Mouse (Mus musculus) MN1 (cell line): Measurements from ENCODE around the gene Drd1.
A peak's percentile ranks its signal among the peaks of the same experiment; 100 is the strongest.

ENCODE experiments used
- DNase-seq: peaks from one replicate; pipeline ENCODE4 v3.0.0-alpha.2; 2016; ENCODE audit warnings: low spot score

Gene Drd1

DNA sequence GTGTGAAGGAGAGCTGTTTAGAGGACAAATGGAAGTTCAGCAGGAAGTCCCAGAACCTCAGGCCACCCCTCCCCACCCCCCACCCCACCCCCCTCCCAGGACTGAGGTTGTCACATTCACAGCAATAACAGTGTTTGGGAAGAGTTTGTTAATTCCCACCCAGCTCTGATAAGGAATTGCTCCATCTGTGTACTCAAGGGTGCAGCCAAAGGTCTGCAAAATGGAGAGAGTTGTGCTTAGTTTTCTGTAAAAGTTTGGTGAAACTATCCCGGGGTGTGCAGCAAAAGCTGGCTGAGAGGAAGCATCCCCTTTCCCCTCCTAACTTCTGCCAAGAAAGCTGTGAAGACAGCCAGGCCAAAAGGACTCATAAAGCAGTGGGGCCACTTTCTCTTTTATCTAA lies 17.6 kb upstream of the Drd1 start:
- DNase-seq = no peak

- no peak for DNase-seq
Observed at GRCm38 (mm10) chr13:54072526-54073057, 17.1 kb upstream of the Drd1 start.

GRCm38 (mm10) chr13:54071606-54072331 lies 16.3 kb upstream of the Drd1 start, which contains the start of gene Sfxn1:
Gene Sfxn1, plus strand, starts transcription at chr13:54071869.
- peak; percentile 70 for DNase-seq

GRCm38 (mm10) chr13:54071011-54071410 lies 15.5 kb upstream of the Drd1 start:
- DNase-seq = no peak

DNA sequence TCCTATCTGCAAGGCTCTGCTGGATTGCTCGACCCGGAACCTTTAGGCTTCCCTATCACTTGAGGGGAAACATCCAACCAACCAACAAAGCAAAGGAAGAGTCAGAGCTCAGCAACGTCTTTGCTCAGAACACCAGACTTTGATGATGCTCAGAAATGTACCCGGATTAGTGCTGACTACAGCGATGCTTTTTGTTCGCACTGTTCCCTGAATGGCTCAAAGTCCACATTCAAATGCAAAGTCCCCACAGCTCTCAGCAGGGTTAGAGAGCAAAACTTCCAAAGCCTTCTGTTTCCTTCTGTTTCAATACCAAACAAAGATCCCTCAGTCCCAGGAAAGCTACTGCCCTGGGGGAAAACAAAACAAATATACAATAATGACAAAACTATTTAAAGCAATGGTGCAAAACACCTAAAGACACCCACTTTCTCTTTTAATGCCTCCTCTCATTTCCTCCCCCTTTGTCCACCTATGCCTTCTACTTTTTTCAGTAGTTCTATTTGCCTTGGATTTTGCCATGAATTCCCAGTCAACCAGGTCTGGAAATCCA lies 12.2 kb upstream of the Drd1 start:
- no peak for DNase-seq

DNA sequence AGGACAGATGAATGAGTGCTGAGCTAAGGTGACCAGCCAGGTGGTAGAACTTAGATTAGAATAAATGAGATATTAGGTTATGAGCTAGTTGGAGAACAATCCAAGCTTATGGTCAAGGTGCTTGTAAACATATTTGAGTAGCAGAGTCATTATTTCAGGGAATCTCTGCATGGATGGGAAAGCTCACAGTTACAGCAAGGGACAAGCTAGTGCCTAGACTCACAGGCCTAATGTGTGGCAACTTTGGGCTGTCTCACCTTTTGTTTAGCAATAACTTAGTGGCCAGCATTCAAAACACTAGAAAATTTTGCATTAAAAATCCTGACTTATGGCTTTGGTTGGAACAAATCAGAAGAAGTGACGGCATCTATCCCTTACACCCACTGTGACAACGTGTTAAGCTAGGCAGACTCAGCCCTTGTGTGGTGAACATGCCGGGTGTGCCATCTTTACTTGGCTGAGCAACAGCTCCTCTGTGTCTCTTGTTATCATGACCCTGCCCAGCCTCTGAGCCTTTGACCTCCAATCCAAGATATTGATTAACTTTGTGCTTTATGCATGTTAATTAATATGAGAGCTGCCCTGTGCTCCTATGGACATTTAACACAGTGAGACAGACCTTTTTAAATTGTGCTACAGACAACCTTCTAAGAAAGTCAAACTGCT lies 10.7 kb upstream of the Drd1 start:
- no peak for DNase-seq

DNA sequence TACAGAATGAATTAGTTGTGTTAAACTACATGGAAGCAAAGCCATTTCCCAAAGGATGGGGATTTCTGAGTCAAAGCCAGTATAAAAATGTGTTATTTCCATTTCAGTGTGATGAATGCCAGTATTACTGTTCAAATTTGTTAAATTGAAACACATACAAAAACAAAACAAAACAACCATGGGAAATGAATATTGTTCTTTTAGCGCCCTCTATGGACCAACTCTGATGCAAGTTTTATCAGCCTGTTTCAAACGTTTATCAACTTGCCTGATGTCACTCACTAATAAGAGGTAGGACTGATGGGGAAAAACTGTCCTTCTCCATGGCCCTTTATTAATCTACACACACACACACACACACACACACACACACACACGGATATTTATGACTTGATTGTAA lies 7.8 kb upstream of the Drd1 start:
- DNase-seq = peak; percentile 29

DNA sequence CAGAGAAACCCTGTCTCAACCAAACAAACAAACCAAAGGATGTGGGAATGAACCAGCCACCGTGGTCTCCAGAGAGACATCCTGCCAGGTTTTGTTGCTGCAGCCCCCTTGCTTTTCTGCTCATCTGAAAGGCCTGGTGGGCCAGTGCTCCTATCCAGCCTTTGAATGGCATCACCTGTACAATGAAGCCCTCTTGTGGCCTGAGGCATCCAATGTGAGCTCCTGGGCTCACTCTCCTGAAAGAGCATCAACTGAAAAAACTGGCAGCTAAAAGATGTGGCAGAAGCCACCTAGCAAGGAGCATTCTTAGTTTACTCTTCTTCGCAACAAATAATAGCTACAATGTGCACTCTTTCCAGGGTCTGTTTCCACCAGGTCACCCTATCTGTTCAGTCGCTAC lies 6.6 kb upstream of the Drd1 start:
- no peak for DNase-seq

- no peak for DNase-seq
Observed at GRCm38 (mm10) chr13:54054962-54055361, 543 bp downstream of the Drd1 start.

DNA sequence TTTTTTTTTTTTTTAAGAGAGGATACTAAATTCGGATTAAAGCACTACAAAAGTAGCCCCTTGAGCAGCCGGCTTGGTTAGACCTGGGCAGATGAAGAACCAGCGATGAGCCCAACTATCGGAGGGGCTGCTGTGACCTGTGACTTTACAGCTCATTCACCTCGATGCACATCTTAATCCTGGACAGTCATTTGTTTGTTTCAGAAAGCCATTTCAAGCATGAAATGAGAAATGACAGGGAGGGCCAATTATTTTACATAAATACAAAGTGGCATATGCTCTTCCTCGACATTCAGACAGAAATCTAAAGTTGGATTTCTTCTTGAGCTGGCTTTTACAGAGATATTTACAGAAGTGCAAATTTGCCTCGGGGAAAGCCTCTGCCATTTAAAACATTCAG lies 3.9 kb downstream of the Drd1 start:
- no peak for DNase-seq

- DNase-seq = no peak
Observed at GRCm38 (mm10) chr13:54048679-54049352, 6.7 kb downstream of the Drd1 start.

GRCm38 (mm10) chr13:54040256-54040655 lies 15.2 kb downstream of the Drd1 start:
- DNase-seq = no peak

DNA sequence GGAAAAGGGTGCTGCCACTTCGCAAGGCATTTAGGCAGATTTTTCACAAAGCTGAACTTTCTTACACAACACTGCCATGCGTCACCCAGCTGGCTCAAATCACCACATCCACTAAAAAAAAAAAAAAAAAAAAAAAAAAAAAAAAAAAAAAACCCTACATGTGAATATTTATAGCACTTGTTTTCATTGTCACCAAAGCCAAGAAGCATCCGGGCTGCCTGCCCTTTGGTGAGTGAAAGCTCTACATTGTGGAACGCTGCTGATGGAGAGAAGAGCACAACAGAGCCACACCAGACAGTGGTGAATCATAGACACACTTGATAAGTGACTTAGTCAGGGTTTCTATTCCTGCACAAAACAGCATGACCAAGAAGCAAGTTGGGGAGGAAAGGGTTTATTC lies 17.6 kb downstream of the Drd1 start:
- DNase-seq = no peak

GRCm38 (mm10) chr13:54035541-54035940 lies 20.0 kb downstream of the Drd1 start:
- no peak for DNase-seq

- no peak for DNase-seq
Observed at GRCm38 (mm10) chr13:54033653-54034052, 21.9 kb downstream of the Drd1 start.

DNA sequence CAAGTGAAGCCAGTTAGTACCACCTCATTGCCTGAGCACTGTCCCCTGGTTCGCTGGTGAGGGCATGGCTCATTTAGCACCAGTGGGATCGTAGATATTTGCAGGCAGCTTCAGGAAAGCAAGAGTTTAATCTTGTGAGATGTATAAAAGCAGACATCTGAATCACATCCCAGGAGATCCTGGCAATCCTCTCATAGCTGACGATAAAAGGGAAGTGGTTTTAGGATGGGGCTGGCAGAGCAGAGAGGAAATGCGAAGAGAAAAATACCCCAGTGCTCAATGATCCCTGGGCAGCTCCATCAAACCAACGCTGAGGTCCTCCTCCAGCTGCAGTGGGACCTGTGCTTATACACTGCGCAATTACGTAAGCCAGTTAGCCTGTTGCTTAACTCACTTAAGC lies 28.4 kb downstream of the Drd1 start:
- DNase-seq = no peak

DNA sequence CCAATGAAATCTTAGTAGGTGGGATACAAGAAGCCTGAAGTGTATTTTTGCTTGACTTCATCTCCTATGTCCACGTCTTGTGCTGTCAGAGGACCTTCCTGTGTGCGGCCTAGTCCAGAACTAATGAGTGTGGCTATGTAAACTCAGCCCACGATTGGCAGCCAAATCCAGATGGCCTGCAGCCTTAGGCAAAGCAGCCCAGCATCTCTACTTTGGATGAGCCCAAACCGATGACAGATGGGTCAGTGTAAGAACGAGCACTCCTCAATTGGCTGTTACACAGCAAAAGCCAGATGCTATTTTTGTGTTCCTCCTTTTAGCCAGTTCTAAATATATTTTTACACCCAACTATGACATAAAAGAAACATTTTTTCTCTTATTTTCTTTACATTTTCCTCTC lies 32.2 kb downstream of the Drd1 start:
- DNase-seq = no peak

- DNase-seq = no peak
Observed at GRCm38 (mm10) chr13:54008716-54009115, 46.8 kb downstream of the Drd1 start.
